Mouse (Mus musculus) lung, embryonic 14.5 days (tissue): ENCODE data around the gene Tep1. TPM values are rescaled to one million over a fixed set of nuclear protein-coding genes. Genes with fewer than 3 reads are reported as not detected.
A peak's percentile ranks its signal among the peaks of the same experiment; 100 is the strongest.
"Not testable (repeated sequence)": the region's sequence is repeated elsewhere in the genome, so short reads cannot be mapped to it uniquely, and the experiment has no call there.

ENCODE experiments used
- ATAC-seq: fragments of 200-750 bp; cut with Nextera tagmentation; 2 replicates; pipeline ENCODE4 v1.8.0; 2017; ENCODE audit warnings: mild to moderate bottlenecking, moderate TSS enrichment, moderate library complexity; ENCODE audit not compliant: insufficient read depth
- DNase-seq: peaks from one replicate; pipeline ENCODE4 v3.0.0-alpha.2; 2015
- H3K27ac ChIP-seq: fragments of 300-500 bp; sonication (generic); 2 replicates; pipeline ENCODE4 v1.5.1; 2014; ENCODE audit warnings: low read depth, mild to moderate bottlenecking, moderate library complexity
- H3K27me3 ChIP-seq: fragments of 300-500 bp; sonication (generic); 2 replicates; pipeline ENCODE4 v1.6.1; 2014; ENCODE audit warnings: low read length, control low read depth; ENCODE audit not compliant: insufficient read depth
- H3K36me3 ChIP-seq: fragments of 300-500 bp; sonication (generic); 2 replicates; pipeline ENCODE4 v1.6.1; 2014; ENCODE audit warnings: control low read depth; ENCODE audit not compliant: insufficient read depth
- H3K4me1 ChIP-seq: fragments of 300-500 bp; sonication (generic); 2 replicates; pipeline ENCODE4 v1.6.1; 2014; ENCODE audit warnings: antibody characterized with exemption, control low read depth; ENCODE audit not compliant: insufficient read depth
- H3K4me2 ChIP-seq: fragments of 300-500 bp; sonication (generic); 2 replicates; pipeline ENCODE4 v1.6.1; 2014; ENCODE audit warnings: mild to moderate bottlenecking
- H3K4me3 ChIP-seq: fragments of 300-500 bp; sonication (generic); 2 replicates; pipeline ENCODE4 v1.5.1; 2014; ENCODE audit warnings: low read depth, low read length
- H3K9ac ChIP-seq: fragments of 300-500 bp; sonication (generic); 2 replicates; pipeline ENCODE4 v1.6.1; 2014
- H3K9me3 ChIP-seq: fragments of 300-500 bp; sonication (generic); 2 replicates; pipeline ENCODE4 v1.6.1; 2016; ENCODE audit warnings: low read depth, low read length, control low read depth
- CTCF ChIP-seq: IDR thresholded peaks from 2 replicates; pipeline ENCODE4 v1.5.1; 2016; ENCODE audit warnings: antibody characterized with exemption, low read depth
- WGBS: fragments of 180-500 bp; shearing (Covaris S2); extraction: QIAGEN DNeasy Blood & Tissue Kit; methylation state at CpG from one replicate; pipeline ENCODE4 v1.1.7; 2014; 5-methylcytosine and 5-hydroxymethylcytosine counted together
- polyA plus RNA-seq: library from polyadenylated mRNA; unstranded; fragments of >200 nt; fragmentation: Nextera tagmentation; extraction: Ambion mirVana; gene quantifications from 2 replicates; pipeline ENCODE4 v1.2.1, GENCODE M21; 2014

Tep1 gene
- polyA plus RNA-seq, 1 experiment from 2014 or later, result 6.1 TPM

- H3K4me3 ChIP-seq, result no peak overlapping the region
- 0 out of 2 replicates have a peak, but pooled peaks cover 3% of the 10 kb centered on the region for H3K36me3 ChIP-seq
- ATAC-seq (no peak), DNase-seq (no peak)
- no peaks in the 10 kb centered on the region for H3K4me1 ChIP-seq
- no peaks in the 10 kb centered on the region for H3K27me3 ChIP-seq
- H3K27ac ChIP-seq, result no peak overlapping the region
- no peak overlapping the region for H3K4me2 ChIP-seq
- 76% methylated on average over 4 of the region's 4 CpGs for WGBS
- no peak overlapping the region for H3K9ac ChIP-seq
- no peak for TF ChIP-seq CTCF
- H3K9me3 ChIP-seq, result no peaks in the 10 kb centered on the region
Measured at GRCm38 (mm10) chr14:50868211-50868610, 2.1 kb downstream of the Tep1 start.

GRCm38 (mm10) chr14:50866966-50867365, 3.4 kb downstream of the Tep1 start:
- 89% methylated on average over 3 of the region's 3 CpGs for WGBS
- no peak overlapping the region for H3K4me2 ChIP-seq
- no peaks in the 10 kb centered on the region for H3K27me3 ChIP-seq
- DNase-seq, result no peak
- no peaks in the 10 kb centered on the region for H3K4me1 ChIP-seq
- no peak overlapping the region for H3K27ac ChIP-seq
- H3K9me3 ChIP-seq, result no peaks in the 10 kb centered on the region
- H3K4me3 ChIP-seq, result no peak overlapping the region
- ATAC-seq, result no peak
- no peak overlapping the region for H3K9ac ChIP-seq
- H3K36me3 ChIP-seq, result 0 out of 2 replicates have a peak, but pooled peaks cover 3% of the 10 kb centered on the region
- TF ChIP-seq CTCF, result no peak

- H3K36me3 ChIP-seq, H3K9me3 ChIP-seq, H3K4me3 ChIP-seq, H3K27ac ChIP-seq, H3K9ac ChIP-seq, H3K27me3 ChIP-seq, H3K4me1 ChIP-seq, DNase-seq, ATAC-seq, H3K4me2 ChIP-seq: not testable (repeated sequence)
Measured at GRCm38 (mm10) chr14:50865005-50865404, 5.4 kb downstream of the Tep1 start.

- Histone ChIP-seq H3K4me2 (no peak overlapping the region), H3K27ac (no peak overlapping the region), H3K4me1 (no peaks in the 10 kb centered on the region), H3K9me3 (no peaks in the 10 kb centered on the region), H3K4me3 (no peak overlapping the region), H3K36me3 (no peaks in the 10 kb centered on the region), H3K27me3 (no peaks in the 10 kb centered on the region), H3K9ac (no peak overlapping the region)
- WGBS, result 76% methylated on average over 10 of the region's 10 CpGs
- no peak for TF ChIP-seq CTCF
- ATAC-seq (no peak), DNase-seq (no peak)
Measured at GRCm38 (mm10) chr14:50862641-50863040, 7.7 kb downstream of the Tep1 start.

GRCm38 (mm10) chr14:50855788-50856187, 14.6 kb downstream of the Tep1 start:
- DNase-seq (no peak), ATAC-seq (no peak)
- H3K4me1 ChIP-seq, result no peaks in the 10 kb centered on the region
- no peak for TF ChIP-seq CTCF
- 76% methylated on average over 5 of the region's 5 CpGs for WGBS
- no peak overlapping the region for H3K4me3 ChIP-seq
- no peak overlapping the region for H3K9ac ChIP-seq
- no peaks in the 10 kb centered on the region for H3K9me3 ChIP-seq
- no peak overlapping the region for H3K27ac ChIP-seq
- H3K36me3 ChIP-seq, result no peaks in the 10 kb centered on the region
- H3K27me3 ChIP-seq, result no peaks in the 10 kb centered on the region
- no peak overlapping the region for H3K4me2 ChIP-seq

- ATAC-seq, result no peak
- Histone ChIP-seq H3K27ac (no peak overlapping the region), H3K4me3 (no peak overlapping the region), H3K36me3 (no peaks in the 10 kb centered on the region), H3K9me3 (no peaks in the 10 kb centered on the region), H3K4me2 (no peak overlapping the region), H3K9ac (no peak overlapping the region), H3K4me1 (no peaks in the 10 kb centered on the region), H3K27me3 (no peaks in the 10 kb centered on the region)
- TF ChIP-seq CTCF, result peak; percentile 59
- WGBS, result 66% methylated on average over 6 of the region's 6 CpGs
- peak; percentile 18 for DNase-seq
Measured at GRCm38 (mm10) chr14:50837236-50837635, 33.1 kb downstream of the Tep1 start.

GRCm38 (mm10) chr14:50834435-50834834, 35.9 kb downstream of the Tep1 start:
- H3K36me3 ChIP-seq, result no peaks in the 10 kb centered on the region
- no peaks in the 10 kb centered on the region for H3K9me3 ChIP-seq
- WGBS, result 36% methylated on average over 2 of the region's 2 CpGs
- no peak overlapping the region for H3K4me3 ChIP-seq
- no peak overlapping the region for H3K9ac ChIP-seq
- ATAC-seq, result peak; percentile 82
- 0 out of 2 replicates have a peak overlapping the region, but pooled peaks have one; percentile 8 for H3K4me2 ChIP-seq
- DNase-seq, result peak; percentile 80
- H3K4me1 ChIP-seq, result no peaks in the 10 kb centered on the region
- peak overlapping the region; percentile 76 for H3K27ac ChIP-seq
- no peak for TF ChIP-seq CTCF
- no peaks in the 10 kb centered on the region for H3K27me3 ChIP-seq

GRCm38 (mm10) chr14:50833964-50834363, 36.4 kb downstream of the Tep1 start:
- H3K4me3 ChIP-seq, result no peak overlapping the region
- H3K27me3 ChIP-seq, result no peaks in the 10 kb centered on the region
- H3K4me1 ChIP-seq, result no peaks in the 10 kb centered on the region
- WGBS, result 73% methylated on average over 10 of the region's 10 CpGs
- no peak overlapping the region for H3K9ac ChIP-seq
- ATAC-seq (peak; percentile 63), DNase-seq (peak; percentile 25)
- peaks cover 2% of the 10 kb centered on the region; the same call in 1 of the 2 replicates for H3K36me3 ChIP-seq
- H3K27ac ChIP-seq, result peak overlapping the region; percentile 76
- TF ChIP-seq CTCF, result no peak
- H3K4me2 ChIP-seq, result no peak overlapping the region
- no peaks in the 10 kb centered on the region for H3K9me3 ChIP-seq
